Mouse (Mus musculus) neural tube, embryonic 15.5 days (tissue): ENCODE data around the gene Gm9821. TPM values are rescaled to one million over a fixed set of nuclear protein-coding genes. Genes with fewer than 3 reads are reported as not detected.
A peak's percentile ranks its signal among the peaks of the same experiment; 100 is the strongest.

ENCODE experiments used
- ATAC-seq: fragments of 200-750 bp; cut with Nextera tagmentation; 2 replicates; pipeline ENCODE4 v1.8.0; 2017; ENCODE audit warnings: mild to moderate bottlenecking, moderate TSS enrichment, moderate library complexity; ENCODE audit not compliant: low FRiP score
- H3K27ac ChIP-seq: fragments of 300-500 bp; sonication (generic); replicated peaks from 2 replicates; pipeline ENCODE4 v1.5.1; 2015; ENCODE audit warnings: mild to moderate bottlenecking, inconsistent platforms
- H3K27me3 ChIP-seq: fragments of 300-500 bp; sonication (generic); replicated peaks from 2 replicates; pipeline ENCODE4 v1.6.1; 2015; ENCODE audit warnings: inconsistent platforms
- H3K36me3 ChIP-seq: fragments of 300-500 bp; sonication (generic); 2 replicates; pipeline ENCODE4 v1.6.1; 2015; ENCODE audit warnings: inconsistent platforms
- H3K4me1 ChIP-seq: fragments of 300-500 bp; sonication (generic); 2 replicates; pipeline ENCODE4 v1.6.1; 2015; ENCODE audit warnings: inconsistent platforms
- H3K4me2 ChIP-seq: fragments of 300-500 bp; sonication (generic); 2 replicates; pipeline ENCODE4 v1.6.1; 2015; ENCODE audit warnings: inconsistent platforms, mild to moderate bottlenecking, moderate library complexity
- H3K4me3 ChIP-seq: fragments of 300-500 bp; sonication (generic); replicated peaks from 2 replicates; pipeline ENCODE4 v1.5.1; 2015; ENCODE audit warnings: mild to moderate bottlenecking, inconsistent platforms
- H3K9ac ChIP-seq: fragments of 300-500 bp; sonication (generic); replicated peaks from 2 replicates; pipeline ENCODE4 v1.6.1; 2015; ENCODE audit warnings: mild to moderate bottlenecking, inconsistent platforms
- H3K9me3 ChIP-seq: fragments of 300-500 bp; sonication (generic); replicated peaks from 2 replicates; pipeline ENCODE4 v1.6.1; 2016; ENCODE audit warnings: inconsistent platforms
- WGBS: fragments of 180-500 bp; shearing (Covaris S2); methylation state at CpG from one replicate; pipeline ENCODE4 v1.1.7; 2015; ENCODE audit warnings: mixed read lengths; 5-methylcytosine and 5-hydroxymethylcytosine counted together
- polyA plus RNA-seq: library from polyadenylated mRNA; unstranded; fragments of >200 nt; fragmentation: Nextera tagmentation; extraction: Ambion mirVana; gene quantifications from 2 replicates; pipeline ENCODE4 v1.2.1, GENCODE M21; 2015

Gene Gm9821
- polyA plus RNA-seq, 1 experiment from 2014 or later = 0.24 TPM

- ATAC-seq = no peak
- 71% methylated on average over 23 of the region's 23 CpGs for WGBS
- no peak overlapping the region for H3K4me3 ChIP-seq
- no peaks in the 10 kb centered on the region for H3K36me3 ChIP-seq
- no peak overlapping the region for H3K4me2 ChIP-seq
- H3K9me3 ChIP-seq = no peaks in the 10 kb centered on the region
- peaks cover 11% of the 10 kb centered on the region for H3K27me3 ChIP-seq
- H3K4me1 ChIP-seq = peaks cover 43% of the 10 kb centered on the region
- no peak overlapping the region for H3K9ac ChIP-seq
- no peak overlapping the region for H3K27ac ChIP-seq
Observed at GRCm38 (mm10) chr2:91928534-91929350, 16.8 kb upstream of the Gm9821 start.

DNA sequence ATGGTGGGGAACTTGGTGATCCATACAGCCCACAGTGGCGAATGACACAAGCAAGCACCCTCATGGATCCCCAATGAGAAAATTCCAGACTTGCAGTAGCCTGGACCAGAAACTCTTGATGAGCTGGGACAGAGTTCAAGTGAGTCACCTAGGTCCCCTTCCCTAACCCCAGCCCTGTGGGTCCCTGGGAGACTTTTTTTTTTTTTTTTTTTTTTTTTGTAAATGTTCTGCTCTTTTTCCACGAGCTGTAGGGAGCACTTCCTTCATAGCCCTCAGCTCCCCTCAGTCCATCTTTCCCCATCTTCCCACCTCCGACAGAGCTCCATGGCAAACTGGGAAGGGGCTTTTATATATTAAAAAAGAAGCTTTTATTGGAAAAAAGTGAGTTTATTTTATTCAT, 16.0 kb upstream of the Gm9821 start:
- no peaks in the 10 kb centered on the region for H3K9me3 ChIP-seq
- H3K4me1 ChIP-seq = peaks cover 40% of the 10 kb centered on the region
- 0 out of 2 replicates have a peak overlapping the region, but pooled peaks have one; percentile 37 for H3K9ac ChIP-seq
- H3K4me3 ChIP-seq = no peak overlapping the region
- H3K36me3 ChIP-seq = no peaks in the 10 kb centered on the region; the same call in 1 of the 2 replicates
- H3K27ac ChIP-seq = no peak overlapping the region
- WGBS = 60% methylated on average over 3 of the region's 3 CpGs
- H3K27me3 ChIP-seq = peaks cover 6% of the 10 kb centered on the region; the same call in 1 of the 2 replicates
- ATAC-seq = no peak
- H3K4me2 ChIP-seq = peak overlapping the region; percentile 81

- Histone ChIP-seq H3K4me1 (peaks cover 40% of the 10 kb centered on the region), H3K9ac (peak overlapping the region; percentile 37; the same call in 1 of the 2 replicates), H3K27ac (no peak overlapping the region), H3K9me3 (no peaks in the 10 kb centered on the region), H3K27me3 (peaks cover 5% of the 10 kb centered on the region; the same call in 1 of the 2 replicates), H3K4me3 (peak overlapping the region; percentile 54), H3K4me2 (peak overlapping the region; percentile 81), H3K36me3 (no peaks in the 10 kb centered on the region; the same call in 1 of the 2 replicates)
- no peak for ATAC-seq
- 10% methylated on average over 12 of the region's 12 CpGs for WGBS
Observed at GRCm38 (mm10) chr2:91929936-91930335, 15.6 kb upstream of the Gm9821 start.

GRCm38 (mm10) chr2:91930761-91931291, 14.7 kb upstream of the Gm9821 start:
- Histone ChIP-seq H3K4me1 (peaks cover 40% of the 10 kb centered on the region), H3K4me3 (peak overlapping the region; percentile 54), H3K4me2 (peak overlapping the region; percentile 81), H3K27ac (peak overlapping the region; percentile 81), H3K36me3 (peaks cover 1% of the 10 kb centered on the region; the same call in 1 of the 2 replicates), H3K9ac (peak overlapping the region; percentile 62), H3K27me3 (peaks cover 5% of the 10 kb centered on the region; the same call in 1 of the 2 replicates), H3K9me3 (no peaks in the 10 kb centered on the region)
- WGBS = 5% methylated on average over 23 of the region's 23 CpGs
- no peak for ATAC-seq

- peak; percentile 64 for ATAC-seq
- Histone ChIP-seq H3K9me3 (no peaks in the 10 kb centered on the region), H3K36me3 (peaks cover 8% of the 10 kb centered on the region; the same call in 1 of the 2 replicates), H3K9ac (peak overlapping the region; percentile 62), H3K4me3 (peak overlapping the region; percentile 54), H3K4me1 (peaks cover 40% of the 10 kb centered on the region), H3K27ac (peak overlapping the region; percentile 81), H3K27me3 (no peaks in the 10 kb centered on the region), H3K4me2 (peak overlapping the region; percentile 81)
- 3% methylated on average over 48 of the region's 50 CpGs for WGBS
Observed at GRCm38 (mm10) chr2:91931328-91932159, 14.0 kb upstream of the Gm9821 start.

GRCm38 (mm10) chr2:91932160-91932711, 13.3 kb upstream of the Gm9821 start, which contains the start of gene Mdk:
Gene Mdk (minus strand): TSS chr2:91932297.
- Histone ChIP-seq H3K9me3 (no peaks in the 10 kb centered on the region), H3K36me3 (peaks cover 15% of the 10 kb centered on the region), H3K9ac (peak within 1 kb of the TSS; percentile 62), H3K4me1 (peaks cover 40% of the 10 kb centered on the region), H3K27me3 (no peaks in the 10 kb centered on the region), H3K4me3 (peak within 1 kb of the TSS; percentile 54), H3K27ac (peak within 1 kb of the TSS; percentile 81), H3K4me2 (peak within 1 kb of the TSS; percentile 81)
- ATAC-seq = peak; percentile 1; the same call in 1 of the 2 replicates
- 4% methylated on average over 16 of the region's 16 CpGs for WGBS

- no peaks in the 10 kb centered on the region for H3K27me3 ChIP-seq
- peaks cover 40% of the 10 kb centered on the region for H3K4me1 ChIP-seq
- no peak for ATAC-seq
- WGBS = 18% methylated on average over 6 of the region's 6 CpGs
- no peaks in the 10 kb centered on the region for H3K9me3 ChIP-seq
- no peak overlapping the region for H3K27ac ChIP-seq
- peak overlapping the region; percentile 81; the same call in 1 of the 2 replicates for H3K4me2 ChIP-seq
- H3K36me3 ChIP-seq = peaks cover 21% of the 10 kb centered on the region
- H3K4me3 ChIP-seq = no peak overlapping the region
- no peak overlapping the region for H3K9ac ChIP-seq
Observed at GRCm38 (mm10) chr2:91932737-91933350, 12.7 kb upstream of the Gm9821 start.

DNA sequence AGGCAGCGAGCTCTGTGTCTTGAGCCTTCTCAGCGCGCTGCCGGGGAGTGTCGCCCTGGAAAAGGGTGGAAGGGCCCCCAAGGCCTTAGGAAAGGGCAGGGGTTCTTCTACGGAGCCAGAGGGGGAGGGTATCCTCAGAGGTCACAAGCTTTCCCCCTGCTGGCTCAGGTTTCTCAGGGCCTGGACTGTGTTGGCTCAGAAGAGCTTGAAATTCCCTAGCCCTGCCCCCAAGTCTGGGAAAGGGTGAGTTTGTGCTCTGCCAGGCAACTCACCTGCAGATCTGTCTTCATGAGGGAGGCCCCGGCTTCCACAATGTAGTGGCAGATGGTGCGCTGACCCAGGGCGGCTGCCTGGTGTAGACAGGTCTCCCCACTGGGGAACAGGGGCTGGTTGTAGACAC, 12.0 kb upstream of the Gm9821 start:
- Histone ChIP-seq H3K36me3 (peaks cover 28% of the 10 kb centered on the region), H3K27me3 (no peaks in the 10 kb centered on the region), H3K27ac (no peak overlapping the region), H3K4me3 (no peak overlapping the region), H3K9me3 (no peaks in the 10 kb centered on the region), H3K9ac (no peak overlapping the region), H3K4me1 (peaks cover 40% of the 10 kb centered on the region), H3K4me2 (no peak overlapping the region)
- no peak for ATAC-seq
- WGBS = 35% methylated on average over 9 of the region's 9 CpGs

- no peak for ATAC-seq
- Histone ChIP-seq H3K9ac (no peak overlapping the region), H3K36me3 (peaks cover 33% of the 10 kb centered on the region), H3K4me2 (no peak overlapping the region), H3K4me3 (no peak overlapping the region), H3K4me1 (peaks cover 39% of the 10 kb centered on the region), H3K27ac (no peak overlapping the region), H3K27me3 (no peaks in the 10 kb centered on the region), H3K9me3 (no peaks in the 10 kb centered on the region)
- 63% methylated on average over 8 of the region's 8 CpGs for WGBS
Observed at GRCm38 (mm10) chr2:91934016-91934415, 11.5 kb upstream of the Gm9821 start.

GRCm38 (mm10) chr2:91934826-91935525, 10.5 kb upstream of the Gm9821 start:
- Histone ChIP-seq H3K36me3 (peaks cover 39% of the 10 kb centered on the region), H3K4me1 (peaks cover 33% of the 10 kb centered on the region), H3K9me3 (no peaks in the 10 kb centered on the region), H3K9ac (no peak overlapping the region), H3K27ac (no peak overlapping the region), H3K27me3 (no peaks in the 10 kb centered on the region), H3K4me3 (no peak overlapping the region), H3K4me2 (no peak overlapping the region)
- 93% methylated on average over 9 of the region's 9 CpGs for WGBS
- no peak for ATAC-seq
